Mouse (Mus musculus): Measurements from ENCODE around the gene Avpr2.

- no peak for TF ChIP-seq CTCF (IDR thresholded peaks at IDR 0.05; ENCODE audit: borderline replicate concordance, insufficient read depth, low read length)
- no peak for TF ChIP-seq POLR2A (IDR thresholded peaks at IDR 0.05; ENCODE audit: low read depth, low read length)
These were observed 10.4 kb upstream of the Avpr2 start for GRCm38 (mm10) chrX:73881463-73881862.
